Mouse (Mus musculus): Measurements from ENCODE around the gene Neil3. TPM values are rescaled to one million over a fixed set of nuclear protein-coding genes. Genes with fewer than 3 reads are reported as not detected.

Gene Neil3
- polyA plus RNA-seq, 1 experiment: 4.7 TPM

DNA sequence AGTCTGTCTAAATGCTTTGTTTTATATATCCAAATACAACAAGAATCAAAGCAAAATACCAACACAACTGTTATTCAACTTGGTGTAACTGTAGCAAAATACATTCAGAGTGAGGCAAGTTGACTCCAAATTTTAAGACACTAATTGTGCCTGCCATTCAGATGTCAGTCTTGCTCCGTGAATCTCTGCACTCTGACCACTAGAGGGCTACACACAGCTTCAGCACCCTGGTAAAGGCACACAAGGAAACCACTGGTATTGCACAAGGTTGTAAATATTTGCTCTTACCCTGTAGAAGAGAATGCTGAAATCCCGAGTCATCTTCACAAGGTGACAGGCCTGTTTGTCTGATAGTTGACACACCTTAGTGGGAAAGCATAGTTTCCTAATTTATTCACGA, 31.8 kb downstream of the Neil3 start:
- Histone ChIP-seq H3ac (ENCODE audit: control insufficient read depth, insufficient read length, low read depth) (no peak overlapping the region), H3K79me3 (ENCODE audit: low read depth) (no peaks in the 10 kb centered on the region), H3K4me3 (ENCODE audit: insufficient read depth, poor library complexity, severe bottlenecking) (no peak overlapping the region), H3K36me3 (ENCODE audit: control insufficient read depth, insufficient read depth) (peaks cover 25% of the 10 kb centered on the region), H3K79me2 (ENCODE audit: control insufficient read depth, insufficient read depth) (no peaks in the 10 kb centered on the region), H3K27me3 (ENCODE audit: control insufficient read depth, insufficient read depth, insufficient read length) (no peaks in the 10 kb centered on the region)
- TF ChIP-seq CTCF (IDR thresholded peaks at IDR 0.05; ENCODE audit: control insufficient read depth, insufficient read depth, insufficient read length): peak; percentile 69
- TF ChIP-seq FOSL1 (IDR thresholded peaks at IDR 0.05; ENCODE audit: insufficient read depth, low read length, poor library complexity, severe bottlenecking): no peak
- no peak for TF ChIP-seq MAX (IDR thresholded peaks at IDR 0.05)
- TF ChIP-seq MYOD1 (IDR thresholded peaks at IDR 0.05; ENCODE audit: control insufficient read depth, insufficient read length, low read depth): no peak
- peak; percentile 83 for TF ChIP-seq CEBPB (IDR thresholded peaks at IDR 0.05; ENCODE audit: low read depth)
- no peak for TF ChIP-seq MYOG (IDR thresholded peaks at IDR 0.05; ENCODE audit: control insufficient read depth, extremely low read depth, insufficient read length)

DNA sequence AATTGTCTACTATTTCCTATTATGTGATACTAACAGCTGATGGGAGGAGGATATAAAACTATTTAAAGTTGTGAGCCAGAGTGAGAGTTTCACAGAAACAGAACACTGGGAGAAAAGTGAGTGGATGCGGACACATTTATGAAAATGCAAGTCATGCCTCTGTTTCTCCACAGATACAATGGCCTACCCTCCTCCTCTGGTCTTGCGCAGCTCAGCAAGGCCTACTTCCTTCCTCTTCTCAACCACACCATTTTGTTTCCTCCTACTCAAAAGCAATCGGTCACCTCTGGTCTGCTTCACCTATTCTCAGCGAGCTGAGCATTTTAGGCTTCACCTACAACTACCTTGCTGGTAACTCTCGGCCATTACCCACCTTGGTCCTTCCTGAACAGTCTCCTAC, 34.0 kb downstream of the Neil3 start:
- Histone ChIP-seq H3K4me3 (ENCODE audit: insufficient read depth, poor library complexity, severe bottlenecking) (no peak overlapping the region), H3K36me3 (ENCODE audit: control insufficient read depth, insufficient read depth) (peaks cover 28% of the 10 kb centered on the region), H3ac (ENCODE audit: control insufficient read depth, insufficient read length, low read depth) (no peak overlapping the region), H3K27me3 (ENCODE audit: control insufficient read depth, insufficient read depth, insufficient read length) (no peaks in the 10 kb centered on the region), H3K79me2 (ENCODE audit: control insufficient read depth, insufficient read depth) (no peaks in the 10 kb centered on the region), H3K79me3 (ENCODE audit: low read depth) (no peaks in the 10 kb centered on the region)
- TF ChIP-seq MAX (IDR thresholded peaks at IDR 0.05): no peak
- TF ChIP-seq USF1 (IDR thresholded peaks at IDR 0.05; ENCODE audit: low read depth): no peak
- TF ChIP-seq CTCF (IDR thresholded peaks at IDR 0.05; ENCODE audit: control insufficient read depth, insufficient read depth, insufficient read length): no peak
- TF ChIP-seq FOSL1 (IDR thresholded peaks at IDR 0.05; ENCODE audit: insufficient read depth, low read length, poor library complexity, severe bottlenecking): no peak
- TF ChIP-seq MYOG (IDR thresholded peaks at IDR 0.05; ENCODE audit: control insufficient read depth, extremely low read depth, insufficient read length): no peak
- TF ChIP-seq MYOD1 (IDR thresholded peaks at IDR 0.05; ENCODE audit: control insufficient read depth, insufficient read length, low read depth): no peak
- TF ChIP-seq CEBPB (IDR thresholded peaks at IDR 0.05; ENCODE audit: low read depth): no peak

DNA sequence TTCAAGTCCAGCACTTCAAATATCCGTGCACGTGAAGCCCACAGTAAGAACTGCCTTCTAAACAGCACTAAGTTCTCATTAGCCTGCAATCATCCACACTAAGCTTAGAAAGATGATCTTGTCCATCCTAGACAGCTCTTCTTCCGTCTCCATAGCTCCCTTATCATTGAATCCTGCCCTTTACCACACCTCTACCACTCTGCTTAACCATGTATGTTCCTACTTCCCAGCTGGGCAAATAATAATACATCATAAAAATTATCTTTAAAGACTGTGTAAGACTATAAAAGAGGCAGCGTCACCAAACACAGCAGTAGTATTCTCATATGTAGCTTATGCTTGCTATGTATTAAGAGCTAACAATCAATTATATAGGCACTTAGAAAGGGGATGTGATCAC, 35.2 kb downstream of the Neil3 start:
- Histone ChIP-seq H3K79me2 (ENCODE audit: control insufficient read depth, insufficient read depth) (no peaks in the 10 kb centered on the region), H3K36me3 (ENCODE audit: control insufficient read depth, insufficient read depth) (peaks cover 31% of the 10 kb centered on the region), H3K27me3 (ENCODE audit: control insufficient read depth, insufficient read depth, insufficient read length) (no peaks in the 10 kb centered on the region), H3ac (ENCODE audit: control insufficient read depth, insufficient read length, low read depth) (no peak overlapping the region), H3K79me3 (ENCODE audit: low read depth) (no peaks in the 10 kb centered on the region), H3K4me3 (ENCODE audit: insufficient read depth, poor library complexity, severe bottlenecking) (no peak overlapping the region)
- TF ChIP-seq MYOG (IDR thresholded peaks at IDR 0.05; ENCODE audit: control insufficient read depth, extremely low read depth, insufficient read length): no peak
- no peak for TF ChIP-seq CTCF (IDR thresholded peaks at IDR 0.05; ENCODE audit: control insufficient read depth, insufficient read depth, insufficient read length)
- no peak for TF ChIP-seq CEBPB (IDR thresholded peaks at IDR 0.05; ENCODE audit: low read depth)
- TF ChIP-seq USF1 (IDR thresholded peaks at IDR 0.05; ENCODE audit: low read depth): no peak
- no peak for TF ChIP-seq FOSL1 (IDR thresholded peaks at IDR 0.05; ENCODE audit: insufficient read depth, low read length, poor library complexity, severe bottlenecking)

DNA sequence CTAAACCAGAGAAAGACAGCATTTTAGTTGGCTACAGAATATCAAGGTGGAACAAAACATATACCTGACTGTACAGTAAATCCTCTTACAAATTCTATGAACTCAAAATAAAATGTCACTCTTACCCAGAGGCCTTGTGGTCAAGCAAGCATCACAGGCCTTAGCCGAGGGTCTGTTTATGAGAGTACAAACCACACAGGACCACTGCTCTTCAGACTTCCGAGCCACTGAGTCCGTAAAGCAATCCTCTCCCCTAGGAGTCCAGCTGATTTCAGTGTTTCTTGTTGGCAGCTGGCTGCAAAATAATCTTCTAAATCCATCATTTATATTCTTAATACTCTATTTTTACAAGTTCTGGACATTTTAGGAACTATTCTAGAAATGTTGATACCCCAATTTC, 38.0 kb downstream of the Neil3 start:
- Histone ChIP-seq H3K79me2 (ENCODE audit: control insufficient read depth, insufficient read depth) (no peaks in the 10 kb centered on the region), H3K36me3 (ENCODE audit: control insufficient read depth, insufficient read depth) (peaks cover 20% of the 10 kb centered on the region), H3K4me3 (ENCODE audit: insufficient read depth, poor library complexity, severe bottlenecking) (no peak overlapping the region), H3K27me3 (ENCODE audit: control insufficient read depth, insufficient read depth, insufficient read length) (no peaks in the 10 kb centered on the region), H3K79me3 (ENCODE audit: low read depth) (no peaks in the 10 kb centered on the region), H3ac (ENCODE audit: control insufficient read depth, insufficient read length, low read depth) (no peak overlapping the region)
- no peak for TF ChIP-seq MAX (IDR thresholded peaks at IDR 0.05)
- TF ChIP-seq MYOD1 (IDR thresholded peaks at IDR 0.05; ENCODE audit: control insufficient read depth, insufficient read length, low read depth): no peak
- no peak for TF ChIP-seq MYOG (IDR thresholded peaks at IDR 0.05; ENCODE audit: control insufficient read depth, extremely low read depth, insufficient read length)
- TF ChIP-seq FOSL1 (IDR thresholded peaks at IDR 0.05; ENCODE audit: insufficient read depth, low read length, poor library complexity, severe bottlenecking): no peak
- TF ChIP-seq CTCF (IDR thresholded peaks at IDR 0.05; ENCODE audit: control insufficient read depth, insufficient read depth, insufficient read length): no peak
- TF ChIP-seq CEBPB (IDR thresholded peaks at IDR 0.05; ENCODE audit: low read depth): no peak
- TF ChIP-seq USF1 (IDR thresholded peaks at IDR 0.05; ENCODE audit: low read depth): no peak

DNA sequence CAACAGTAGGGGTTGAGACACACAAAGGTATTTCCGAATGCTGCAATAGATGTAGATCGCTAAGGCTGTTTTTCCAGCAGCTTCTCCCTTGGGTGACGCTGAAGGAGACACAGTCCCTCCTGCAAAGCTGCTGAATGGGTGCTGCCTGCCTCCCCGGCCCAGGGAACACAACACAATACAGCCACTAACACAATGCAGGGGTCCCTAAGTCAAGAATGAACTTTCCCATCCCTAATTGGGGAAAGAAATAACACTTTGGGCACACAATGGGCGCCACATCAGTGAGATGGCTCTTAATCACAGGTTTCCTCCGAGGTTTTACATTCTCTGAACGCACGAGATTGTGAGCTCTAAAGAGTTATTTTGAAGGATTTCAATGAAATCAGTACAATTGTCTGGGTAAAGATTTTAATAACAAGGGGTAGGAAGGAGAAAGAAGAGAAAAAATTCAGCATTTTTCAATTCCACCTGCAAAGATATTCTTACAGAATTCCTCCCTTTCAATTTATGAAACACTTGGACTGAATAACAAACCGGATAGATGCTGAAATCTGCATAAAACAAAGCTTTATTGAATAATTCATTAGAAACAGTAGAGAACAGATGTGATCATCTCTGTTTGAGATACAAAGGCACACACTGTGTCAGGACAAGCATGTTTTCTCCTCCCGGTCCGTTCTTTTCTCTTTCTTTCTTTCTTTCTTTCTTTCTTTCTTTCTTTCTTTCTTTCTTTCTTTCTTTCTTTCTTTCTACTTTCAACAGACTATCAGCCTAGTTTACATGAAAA, 38.6 kb downstream of the Neil3 start:
- no peaks in the 10 kb centered on the region for H3K79me3 ChIP-seq (ENCODE audit: low read depth)
- no peak overlapping the region for H3ac ChIP-seq (ENCODE audit: control insufficient read depth, insufficient read length, low read depth)
- TF ChIP-seq MAX (IDR thresholded peaks at IDR 0.05): no peak
- no peak for TF ChIP-seq MYOG (IDR thresholded peaks at IDR 0.05; ENCODE audit: control insufficient read depth, extremely low read depth, insufficient read length)
- TF ChIP-seq FOSL1 (IDR thresholded peaks at IDR 0.05; ENCODE audit: insufficient read depth, low read length, poor library complexity, severe bottlenecking): no peak
- TF ChIP-seq MYOD1 (IDR thresholded peaks at IDR 0.05; ENCODE audit: control insufficient read depth, insufficient read length, low read depth): no peak
- TF ChIP-seq CEBPB (IDR thresholded peaks at IDR 0.05; ENCODE audit: low read depth): no peak
- TF ChIP-seq CTCF (IDR thresholded peaks at IDR 0.05; ENCODE audit: control insufficient read depth, insufficient read depth, insufficient read length): no peak
- no peak for TF ChIP-seq USF1 (IDR thresholded peaks at IDR 0.05; ENCODE audit: low read depth)
- H3K79me2 ChIP-seq (ENCODE audit: control insufficient read depth, insufficient read depth): no peaks in the 10 kb centered on the region
- H3K4me3 ChIP-seq (ENCODE audit: insufficient read depth, poor library complexity, severe bottlenecking): no peak overlapping the region
- no peaks in the 10 kb centered on the region for H3K27me3 ChIP-seq (ENCODE audit: control insufficient read depth, insufficient read depth, insufficient read length)
- H3K36me3 ChIP-seq (ENCODE audit: control insufficient read depth, insufficient read depth): peaks cover 17% of the 10 kb centered on the region
